In the genomic region with DNA sequence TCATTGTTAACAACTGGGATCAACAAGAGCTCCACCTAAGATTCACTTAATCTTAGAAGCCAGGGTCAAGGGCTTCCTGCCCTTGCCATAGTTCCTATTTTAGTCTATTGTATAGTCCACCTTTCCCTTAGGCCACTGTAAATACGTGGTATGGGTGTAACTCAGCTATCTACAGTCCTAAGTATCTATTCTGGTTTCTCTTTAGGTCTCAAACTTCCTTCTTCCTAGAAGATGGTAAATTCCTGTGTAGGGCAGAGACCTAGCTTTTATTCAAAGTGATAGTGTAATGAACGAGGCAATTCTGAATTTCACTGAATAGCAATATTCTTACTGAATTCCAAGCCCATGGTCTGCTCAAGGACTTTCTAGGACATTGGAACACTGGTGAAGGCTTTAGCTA, we compare ENCODE assay signal across 3 mouse cellular contexts.
DNase-seq lines count a peak whose midpoint lies in the region.

No protein-coding gene starts in this region.

- DNase-seq in ES-CJ7 (ENCODE audit: low read depth, low spot score): peak; percentile 42
- peak; percentile 69 for DNase-seq in R1 (ENCODE audit: low read depth, low spot score)
- peak; percentile 70 for DNase-seq in ZHBTc4 (ENCODE audit: low read depth, low spot score)
